Mouse (Mus musculus) layer of hippocampus, adult 11-12 months (tissue): Measurements from ENCODE around the gene Tef.
A peak's percentile ranks its signal among the peaks of the same experiment; 100 is the strongest.

Source experiments
- DNase-seq: peaks from one replicate; pipeline ENCODE4 v3.0.0; 2022; ENCODE audit warnings: low spot score

The Tef gene

DNA sequence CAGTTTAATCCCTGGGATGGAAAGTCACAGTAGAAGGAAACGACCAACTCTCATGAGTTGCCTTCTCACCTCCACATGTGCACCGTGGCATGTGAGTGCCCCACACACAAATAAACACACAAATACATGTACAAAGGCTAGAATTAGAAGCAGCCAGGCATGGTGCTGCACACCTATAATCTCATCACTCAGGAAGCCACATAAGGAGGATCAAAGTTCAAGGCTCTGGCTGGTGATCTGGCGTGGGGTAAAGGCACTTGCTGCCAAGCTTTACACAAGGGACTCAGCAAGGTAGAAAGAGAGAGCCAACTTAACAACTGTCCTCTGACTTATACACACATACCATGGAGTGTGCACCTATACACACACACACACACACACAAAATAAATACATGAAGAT is 1.8 kb upstream of the Tef start:
- DNase-seq, result no peak

DNA sequence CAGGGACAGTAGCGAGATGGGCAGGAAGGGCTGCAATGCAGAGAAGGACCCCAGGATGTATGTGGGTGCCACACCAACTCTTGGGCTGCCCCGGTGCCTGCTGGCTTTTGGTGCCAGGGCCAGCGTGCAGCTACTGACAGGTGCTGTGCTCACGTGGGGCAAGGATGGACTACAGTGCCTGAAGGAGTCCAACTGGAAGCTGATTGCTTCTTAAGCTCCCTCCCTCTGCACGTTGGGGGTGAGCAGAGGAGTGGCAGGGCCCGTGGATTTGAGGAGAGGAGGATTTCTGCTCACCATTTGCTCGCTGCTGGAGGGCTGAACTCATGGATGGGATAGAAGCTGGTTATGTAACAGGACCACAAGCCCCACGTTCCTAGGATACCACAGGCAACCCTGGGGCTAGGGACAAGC is 725 bp downstream of the Tef start:
- no peak for DNase-seq

GRCm38 (mm10) chr15:81803425-81803951 is 1.3 kb downstream of the Tef start:
- DNase-seq, result no peak

GRCm38 (mm10) chr15:81804172-81804571 is 2.0 kb downstream of the Tef start:
- no peak for DNase-seq

GRCm38 (mm10) chr15:81804883-81805282 is 2.7 kb downstream of the Tef start:
- DNase-seq, result no peak

- DNase-seq, result no peak
These were observed 3.4 kb downstream of the Tef start for GRCm38 (mm10) chr15:81805624-81806023.

GRCm38 (mm10) chr15:81806621-81807404 is 4.6 kb downstream of the Tef start:
- no peak for DNase-seq

DNA sequence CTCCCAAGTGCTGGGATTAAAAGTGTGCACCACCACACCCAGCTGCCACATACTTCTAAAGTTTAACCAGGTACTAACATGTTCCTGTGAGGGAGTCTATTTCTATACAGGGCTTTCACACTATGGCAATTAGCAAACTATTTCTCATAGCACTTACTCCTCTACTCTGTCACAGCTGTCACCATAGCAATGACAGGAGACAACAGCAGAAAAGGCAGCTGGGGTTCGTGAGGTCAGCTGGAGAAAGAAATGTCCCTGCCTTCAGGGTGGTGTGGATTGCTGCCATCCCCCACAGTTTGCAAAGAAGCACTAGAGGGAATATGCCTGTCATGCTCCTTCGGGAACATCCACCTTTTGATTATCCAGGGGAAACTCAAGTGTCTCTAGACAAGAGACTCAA is 6.6 kb downstream of the Tef start:
- no peak for DNase-seq

GRCm38 (mm10) chr15:81809550-81809949 is 7.3 kb downstream of the Tef start:
- no peak for DNase-seq

DNA sequence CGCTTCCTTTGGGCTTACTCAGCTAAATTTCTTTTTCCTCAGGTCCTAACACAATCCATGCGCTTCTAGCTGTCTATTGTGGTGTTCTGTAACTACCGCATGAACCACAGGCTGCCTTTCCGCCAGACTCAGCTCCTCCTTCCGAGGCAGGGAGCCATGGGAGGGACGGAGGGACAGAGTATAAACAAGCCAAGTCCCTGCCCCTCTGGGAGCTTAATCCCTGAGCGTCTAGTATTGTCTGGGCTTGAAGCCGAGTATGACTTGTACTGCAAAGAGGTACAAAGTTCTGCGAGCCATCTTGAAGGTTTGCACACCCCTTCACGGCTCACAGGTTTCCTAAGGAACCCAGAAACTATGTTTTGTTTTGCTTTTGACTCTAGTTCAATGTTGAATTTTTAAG is 7.9 kb downstream of the Tef start:
- peak; percentile 88 for DNase-seq

DNA sequence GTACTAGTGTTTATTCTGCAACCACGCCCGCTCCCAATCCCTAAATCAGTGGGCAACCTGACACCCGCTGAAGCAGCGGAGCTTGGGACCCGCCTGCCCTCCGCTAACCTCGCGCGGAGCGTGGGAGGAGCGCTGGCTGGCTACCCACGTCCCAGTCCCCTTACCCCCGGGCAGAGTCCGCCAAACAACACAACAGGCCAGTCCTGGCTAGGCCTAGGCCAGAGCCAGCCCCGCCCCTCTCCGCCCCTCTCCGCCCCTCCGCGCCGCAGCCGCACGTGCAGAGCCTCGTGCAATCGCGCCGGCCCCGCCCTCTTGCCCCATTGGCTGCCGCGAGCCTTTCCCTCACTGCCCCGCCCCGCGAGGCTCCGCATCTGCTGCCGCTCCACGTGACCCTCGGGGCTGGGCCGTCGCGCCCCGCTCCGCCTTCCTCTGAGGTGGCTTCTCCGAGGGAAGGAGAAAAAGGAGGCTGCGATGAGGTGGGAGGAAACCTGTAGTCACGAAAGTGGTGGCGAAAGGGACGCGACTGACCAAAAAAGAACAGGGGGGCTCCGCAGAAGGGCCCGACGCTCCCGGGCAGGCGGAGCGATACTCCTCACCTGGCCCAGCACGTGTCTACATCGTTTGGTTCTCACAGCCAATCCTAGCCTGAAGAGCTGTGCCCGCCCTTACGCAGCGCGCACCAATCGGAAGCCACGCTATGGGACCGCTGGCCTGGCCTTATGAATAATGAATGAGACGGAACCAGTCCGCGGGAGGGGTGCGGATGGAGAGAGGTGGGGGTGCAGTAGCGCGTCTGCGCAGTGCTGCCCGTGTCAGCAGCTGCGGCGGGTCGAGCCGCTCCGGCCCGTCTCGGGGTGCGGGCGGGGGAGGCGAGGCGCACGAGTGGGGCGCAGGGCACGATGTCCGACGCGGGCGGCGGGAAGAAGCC is 8.7 kb downstream of the Tef start:
- DNase-seq, result peak; percentile 99

DNA sequence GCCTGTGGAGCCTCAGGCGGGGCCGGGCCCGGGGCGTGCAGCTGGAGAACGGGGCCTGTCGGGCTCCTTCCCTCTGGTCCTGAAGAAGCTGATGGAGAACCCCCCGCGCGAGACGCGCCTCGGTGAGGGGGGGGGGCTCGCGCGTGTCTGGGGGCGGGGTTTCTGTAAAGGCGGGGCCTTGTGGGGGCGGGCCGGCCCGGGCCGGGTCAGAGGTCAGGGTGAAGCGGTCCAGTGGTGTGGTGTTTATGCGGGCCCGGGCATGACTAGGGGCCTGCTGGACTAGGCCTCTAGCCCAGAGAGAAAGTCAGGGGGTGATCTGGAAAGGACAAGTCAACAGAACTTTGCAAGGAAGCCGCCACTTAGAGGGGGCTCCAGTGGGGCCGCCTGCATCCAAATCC is 9.4 kb downstream of the Tef start:
- DNase-seq, result no peak

DNA sequence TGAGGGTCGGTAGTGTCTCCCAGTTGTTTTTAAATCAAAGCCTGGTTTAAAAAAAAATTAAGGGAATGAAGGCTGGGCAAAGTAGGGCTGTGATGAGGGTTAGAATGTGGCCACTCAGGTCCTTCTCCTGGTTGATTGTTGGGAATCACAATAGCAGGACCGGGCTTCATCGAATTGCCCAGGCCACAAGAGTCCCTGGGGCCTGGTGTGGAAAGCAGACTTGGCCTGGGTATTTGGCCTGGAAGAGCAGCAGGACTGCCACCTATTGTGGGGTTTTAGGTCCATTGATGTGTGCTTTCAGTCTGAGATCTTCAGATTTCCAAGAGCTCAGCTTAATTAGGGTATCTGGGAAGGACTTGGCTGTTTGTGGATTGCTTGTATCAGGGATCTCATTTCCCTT is 10.1 kb downstream of the Tef start:
- DNase-seq, result no peak

DNA sequence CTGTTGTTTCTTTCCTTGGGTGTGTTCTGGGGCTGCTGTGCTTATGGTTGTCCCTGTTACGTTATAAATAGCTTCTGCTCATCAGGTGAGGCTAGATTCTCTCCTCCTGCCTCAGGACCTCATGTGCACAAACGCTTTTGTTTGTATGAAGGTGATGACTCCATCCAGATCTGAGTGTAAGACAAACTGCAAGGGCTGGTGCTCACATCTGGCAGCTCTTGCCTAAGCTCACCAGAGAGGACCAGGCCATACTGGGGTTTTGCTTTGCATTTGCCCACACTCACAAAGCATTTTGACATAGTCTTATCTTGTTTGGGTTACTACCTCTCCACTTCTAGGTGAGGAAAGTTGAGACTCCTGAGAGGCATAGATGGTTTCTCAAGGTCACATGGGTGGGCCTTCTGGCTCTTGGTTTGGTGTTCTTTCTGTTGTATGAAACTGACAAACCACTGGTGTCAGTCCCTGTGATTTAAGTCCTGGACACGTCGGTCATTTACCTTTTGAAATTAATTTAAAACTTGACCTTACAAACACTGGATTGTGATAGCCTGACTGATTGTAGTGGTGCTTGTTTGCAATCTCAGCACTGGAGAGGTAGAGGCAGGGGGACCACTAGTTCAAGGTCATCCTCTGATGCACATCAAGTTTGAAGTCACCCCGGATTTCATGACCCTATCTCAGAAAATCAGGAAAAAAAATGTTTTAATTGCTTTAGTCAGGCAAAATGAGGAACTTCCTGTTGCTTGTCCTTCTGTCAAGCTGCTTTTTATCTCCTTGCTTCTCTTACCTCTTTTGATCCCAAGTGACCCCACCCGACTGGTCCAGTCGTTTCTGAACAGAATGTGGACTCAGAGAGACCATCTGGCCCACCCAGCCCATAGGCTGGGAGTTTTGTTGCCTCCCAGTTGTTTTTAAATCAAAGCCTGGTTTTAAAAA is 10.7 kb downstream of the Tef start:
- no peak for DNase-seq

DNA sequence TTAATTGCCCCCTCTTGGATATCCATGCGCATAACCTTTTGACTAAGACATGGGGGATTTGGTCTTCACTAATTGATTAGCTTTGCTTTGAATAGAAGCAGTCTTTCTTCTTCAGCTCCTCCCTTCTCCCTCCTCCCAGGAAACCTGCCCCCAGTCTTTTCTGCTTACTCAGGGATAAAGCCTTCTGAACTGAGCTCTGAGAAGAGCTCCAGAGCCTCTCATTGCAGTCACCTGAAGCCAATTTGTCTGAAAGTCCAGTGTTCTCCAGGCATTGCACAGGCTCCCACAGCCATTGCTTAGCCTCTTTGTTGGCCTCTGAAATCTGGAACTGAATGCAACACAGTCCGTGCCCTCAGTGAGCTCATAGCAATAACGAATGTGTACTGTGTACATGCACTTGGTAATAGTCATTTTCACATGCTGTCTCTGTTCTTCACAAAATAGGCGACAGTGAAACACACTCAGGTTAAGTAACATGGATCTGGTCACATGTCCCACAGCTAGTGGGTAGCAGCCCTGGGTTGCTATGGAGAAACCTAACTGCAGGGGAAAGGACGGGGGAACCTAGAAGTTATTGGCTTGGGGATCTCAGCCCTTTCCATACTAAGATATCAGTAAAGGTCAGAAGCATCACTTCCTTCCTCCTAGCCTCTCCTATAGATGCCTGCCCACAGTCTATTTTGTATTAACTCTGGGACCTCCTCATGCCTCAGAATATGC is 11.9 kb downstream of the Tef start:
- no peak for DNase-seq

GRCm38 (mm10) chr15:81814716-81815370 is 12.6 kb downstream of the Tef start:
- no peak for DNase-seq

DNA sequence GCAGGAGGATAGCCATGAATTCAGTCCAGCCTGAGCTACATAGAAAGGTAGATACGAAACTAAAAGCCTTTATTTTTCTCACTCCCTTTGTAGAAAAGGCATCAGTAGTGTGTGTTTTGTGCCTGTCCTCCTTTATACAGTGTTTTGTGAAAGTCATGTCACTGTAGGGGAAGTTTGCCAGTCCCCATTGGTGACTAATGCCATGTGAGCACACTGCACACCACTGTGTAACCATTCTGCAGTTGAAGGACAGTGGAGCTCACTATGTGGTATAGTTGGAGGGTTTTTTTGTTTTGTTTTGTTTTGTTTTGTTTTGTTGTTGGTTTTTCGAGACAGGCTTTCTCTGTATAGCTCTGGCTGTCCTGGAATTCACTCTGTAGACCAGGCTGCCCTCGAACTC is 16.2 kb downstream of the Tef start:
- no peak for DNase-seq

DNA sequence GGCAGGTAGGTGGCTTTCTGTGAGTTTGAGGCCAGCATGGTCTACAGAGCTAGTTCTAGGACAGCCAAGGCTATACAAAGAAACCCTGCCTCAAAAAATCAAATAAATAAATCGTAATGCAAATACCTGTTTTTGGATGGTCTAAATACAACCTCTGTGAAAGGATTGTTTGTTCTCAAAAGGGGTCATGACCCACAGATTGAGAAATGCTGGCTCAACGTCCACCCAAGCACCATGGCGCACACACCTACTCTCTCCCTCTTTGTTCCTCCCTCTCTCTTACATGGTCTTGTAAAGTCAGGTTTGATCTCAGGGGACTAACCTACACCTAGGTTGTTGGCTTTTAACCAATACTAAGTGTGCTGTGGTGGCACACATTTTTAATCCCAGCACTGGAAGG is 20.4 kb downstream of the Tef start:
- DNase-seq, result no peak

DNA sequence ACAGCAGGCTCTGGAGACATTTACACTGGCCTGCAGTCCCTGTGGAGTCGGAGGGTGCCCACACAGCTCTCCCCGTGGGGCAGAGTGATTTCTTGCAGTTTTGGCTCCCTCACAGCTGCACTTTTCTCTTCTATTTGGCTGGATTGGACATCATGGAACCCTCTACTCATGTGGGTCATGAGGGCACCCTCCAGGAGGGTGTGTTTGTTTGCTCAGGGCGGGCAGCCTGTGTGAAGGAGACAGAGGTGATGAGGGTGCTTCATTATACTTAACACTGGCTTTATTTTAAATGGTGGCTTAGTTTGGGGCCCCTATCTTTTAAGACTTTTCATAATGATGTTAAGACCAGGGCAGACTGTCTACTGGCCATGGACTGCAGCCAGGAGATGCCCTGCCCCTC is 22.6 kb downstream of the Tef start:
- no peak for DNase-seq

DNA sequence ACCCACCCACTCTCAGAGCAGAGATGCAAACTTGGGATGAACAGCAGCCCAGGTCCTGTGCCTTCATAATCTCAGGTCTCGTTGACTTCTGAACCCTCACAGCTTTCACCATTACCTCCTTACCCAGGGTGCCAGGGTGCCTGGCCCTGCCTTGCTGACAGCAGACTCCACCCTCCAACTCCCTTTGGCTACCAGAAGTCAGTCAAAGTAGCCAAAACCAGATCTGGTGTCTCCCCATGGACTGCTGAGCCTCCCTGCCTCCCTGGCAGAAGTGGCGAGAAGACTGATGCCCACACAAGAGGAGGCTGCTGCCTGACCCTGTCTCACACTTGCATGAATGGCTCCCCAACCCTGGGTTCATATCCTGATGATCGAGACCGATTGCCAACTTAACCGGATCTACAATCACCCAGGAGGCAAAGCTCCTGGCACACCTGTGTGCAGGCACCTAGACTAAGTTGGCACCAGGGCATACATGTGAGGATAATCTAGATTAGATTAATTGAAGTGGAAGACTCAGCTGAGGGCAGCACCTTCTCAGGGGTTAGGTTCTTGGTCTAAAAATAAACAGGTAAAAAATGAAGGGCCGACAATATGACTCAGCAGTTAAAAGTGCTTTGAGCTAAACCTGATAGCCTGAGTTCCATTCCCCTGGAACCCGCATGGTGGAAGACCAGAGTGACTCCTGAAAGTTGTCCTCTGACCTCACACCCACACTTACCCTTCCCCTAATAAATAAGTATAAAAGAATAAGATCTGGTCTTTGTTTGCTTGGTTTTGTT is 26.4 kb downstream of the Tef start:
- DNase-seq, result no peak
